Mouse (Mus musculus) heart, adult 18-20 months (tissue): Measurements from ENCODE around the gene 2010111I01Rik. TPM values are rescaled to one million over a fixed set of nuclear protein-coding genes. Genes with fewer than 3 reads are reported as not detected.

Source experiments
- DNase-seq, 2 experiments: peaks; one replicate each; pipeline ENCODE4 v3.0.0; 2021 to 2022; ENCODE audit warnings: mixed read lengths in 1 of 2
- total RNA-seq, 2 experiments: library from RNA; stranded (reverse); gene quantifications; 2 replicates each; pipeline ENCODE4 v1.2.3; 2021

The 2010111I01Rik gene
- total RNA-seq, 2 experiments from 2014 or later = 82.0 to 84.9 TPM

DNA sequence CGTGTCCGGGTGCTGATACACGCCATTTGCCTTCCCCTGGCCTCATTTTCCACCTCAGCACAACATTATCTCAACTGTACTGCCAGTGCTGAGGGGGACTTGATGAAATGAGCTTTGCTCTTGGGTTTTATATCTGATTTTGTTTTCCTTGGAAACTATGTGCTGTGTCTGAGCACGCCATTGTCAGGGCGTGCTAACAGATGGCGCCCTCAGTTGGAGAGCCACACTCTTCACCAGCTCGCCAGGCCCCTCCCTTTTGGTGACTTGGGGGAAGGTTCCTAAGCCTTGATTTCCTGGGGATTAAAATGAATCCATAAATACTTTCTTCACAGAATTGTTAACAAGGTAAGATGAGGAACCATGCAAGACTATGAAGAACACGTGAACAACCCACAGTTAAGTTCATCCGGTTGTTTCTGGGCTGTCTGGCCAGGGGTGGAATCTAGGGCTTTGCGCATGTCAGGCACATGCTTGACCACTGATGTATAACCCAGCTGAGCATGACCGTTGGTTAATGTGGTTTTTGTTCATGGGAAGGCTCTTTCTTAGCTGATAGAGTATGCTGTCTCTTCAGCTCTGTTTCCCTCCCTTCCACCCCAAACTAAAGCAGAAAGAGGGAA lies 321.9 kb downstream of the 2010111I01Rik start:
- no peak for DNase-seq

DNA sequence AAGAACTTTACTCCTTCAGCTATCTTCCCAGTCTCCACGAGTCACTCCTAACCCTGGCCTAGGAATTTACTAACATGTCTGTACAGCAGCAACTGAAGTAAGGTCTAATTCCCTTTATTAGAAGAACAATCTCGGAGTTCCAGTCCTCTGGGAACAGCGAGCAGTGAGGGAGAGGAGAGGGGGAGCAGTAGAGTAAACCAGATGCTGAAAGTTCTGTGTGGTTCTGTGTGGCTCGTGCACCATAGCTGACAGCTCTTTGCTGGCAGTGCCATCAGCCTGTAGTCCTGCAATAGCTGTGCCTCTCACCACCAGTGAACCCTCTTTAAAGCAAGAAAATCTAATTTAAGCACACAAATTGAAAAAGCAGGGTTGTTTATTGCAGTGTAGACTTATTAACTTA lies 324.5 kb downstream of the 2010111I01Rik start:
- DNase-seq = no peak

- DNase-seq = no peak
These were observed 325.0 kb downstream of the 2010111I01Rik start for GRCm38 (mm10) chr13:63289687-63290086.

DNA sequence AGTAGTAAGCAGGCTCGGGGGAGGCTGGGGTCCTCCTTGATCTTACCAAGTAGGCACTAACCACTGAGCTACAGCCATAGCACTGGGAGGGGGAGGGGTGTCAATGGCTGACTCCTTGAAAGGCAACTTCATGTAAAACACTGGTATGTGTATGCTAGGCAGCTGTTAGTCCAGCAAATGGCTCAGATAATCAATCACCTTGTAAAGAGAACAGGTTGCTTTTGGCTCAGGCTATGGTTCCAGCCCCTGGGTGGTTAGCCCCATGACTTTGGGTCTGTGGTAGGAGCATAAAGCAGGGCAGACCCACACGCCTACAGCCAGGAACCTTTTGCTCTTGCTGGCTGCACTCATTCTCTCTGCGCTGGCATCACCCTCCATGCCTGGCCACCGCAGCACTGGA lies 325.4 kb downstream of the 2010111I01Rik start:
- no peak for DNase-seq

DNA sequence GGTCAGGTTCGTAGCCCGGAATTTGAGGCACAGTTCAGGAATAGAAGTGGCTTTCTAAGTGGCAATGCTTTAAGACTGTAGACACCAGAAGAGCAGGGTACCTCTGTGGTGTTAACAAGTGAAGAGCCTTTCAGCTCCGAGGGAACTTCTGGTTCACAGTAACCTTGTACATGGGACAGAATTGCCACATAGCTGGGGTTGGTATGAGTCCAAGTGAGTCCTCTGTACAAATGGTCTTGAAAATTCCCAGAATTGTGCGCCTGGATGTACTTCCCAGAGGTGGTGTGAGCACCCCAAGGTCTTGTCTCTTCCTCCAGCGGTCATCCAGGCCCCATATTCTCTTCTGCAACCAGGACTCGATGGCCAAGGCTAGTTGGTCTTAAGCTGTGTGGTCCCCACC lies 326.3 kb downstream of the 2010111I01Rik start:
- DNase-seq = no peak

DNA sequence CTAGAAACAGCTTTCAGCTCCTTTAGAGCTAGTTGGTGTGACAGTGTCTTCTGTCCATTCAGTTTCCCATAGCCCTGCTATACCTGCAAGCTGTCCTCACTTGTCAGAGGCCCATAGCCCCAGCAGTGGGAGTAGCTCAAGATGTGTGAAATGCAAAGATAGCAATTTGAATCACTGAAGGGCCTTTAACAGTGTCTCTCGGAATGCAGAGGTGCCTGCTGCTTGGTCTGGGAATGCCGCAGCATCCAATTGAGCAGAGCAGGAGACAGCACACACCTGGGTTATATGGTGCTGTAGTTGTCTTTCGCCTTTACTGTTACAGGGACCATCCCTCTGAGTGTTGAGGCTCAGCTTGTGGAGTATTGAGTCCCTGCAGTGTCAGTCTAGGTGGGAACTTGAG lies 329.0 kb downstream of the 2010111I01Rik start:
- DNase-seq = no peak

DNA sequence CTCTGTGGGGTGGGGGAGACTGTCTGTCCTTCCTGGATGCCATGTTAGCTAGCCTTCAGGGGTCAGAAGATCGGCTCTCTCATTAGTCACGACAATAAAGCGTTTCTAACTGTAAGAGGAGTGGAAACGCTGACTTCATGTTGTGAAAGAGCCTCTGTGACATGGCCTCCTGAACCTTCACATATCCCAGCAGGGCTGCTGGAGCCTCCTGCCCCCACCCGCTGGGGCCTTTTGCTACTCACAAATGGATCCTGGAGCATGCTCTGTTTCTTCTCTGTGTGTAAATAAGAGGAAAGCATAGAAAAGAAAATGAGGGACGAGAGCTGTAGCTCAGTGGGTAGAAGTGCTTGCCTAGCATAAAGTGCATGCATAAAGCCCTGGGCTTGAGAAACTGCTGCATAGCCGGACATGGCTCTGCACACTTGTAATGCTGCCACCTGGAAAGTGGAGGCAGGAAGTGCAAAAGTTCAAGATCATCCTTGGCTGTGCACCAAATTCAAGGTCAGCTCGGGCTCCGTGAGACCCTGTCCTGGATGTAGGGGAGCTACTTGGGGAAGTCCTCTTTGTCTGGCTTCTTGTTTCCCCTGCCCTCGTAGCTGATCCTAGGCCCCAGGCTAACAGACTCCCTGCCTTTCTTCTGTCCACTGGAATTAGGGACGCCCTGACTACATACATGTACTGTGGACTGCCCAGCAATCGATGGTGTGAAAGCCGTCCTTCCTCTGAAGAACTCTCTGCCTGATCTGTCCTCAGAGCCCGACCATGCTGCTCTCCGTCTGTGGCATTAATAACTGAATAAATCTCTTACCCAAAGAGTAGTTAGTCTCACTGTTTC lies 329.9 kb downstream of the 2010111I01Rik start:
- DNase-seq = peak; percentile 64 to 67

DNA sequence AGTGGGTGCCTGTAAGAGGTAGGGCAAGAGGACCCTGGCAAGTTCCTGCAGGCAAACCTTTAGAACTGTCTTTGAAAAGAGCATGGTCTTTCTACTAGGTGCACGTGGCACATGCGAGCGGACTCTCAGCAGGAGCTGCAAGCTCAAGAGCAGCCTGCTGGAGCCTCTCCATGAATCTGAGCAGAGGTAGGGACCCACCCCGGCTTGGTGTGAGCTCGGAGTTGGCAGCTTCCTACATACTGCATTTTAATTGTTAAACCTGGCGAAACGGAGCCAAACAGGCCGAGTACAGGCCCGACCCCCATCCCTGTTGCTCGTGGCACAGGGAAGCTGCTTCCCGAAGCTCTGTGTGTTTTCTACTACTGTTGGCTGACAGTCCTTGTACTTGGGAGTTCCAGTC lies 331.6 kb downstream of the 2010111I01Rik start:
- no peak for DNase-seq

DNA sequence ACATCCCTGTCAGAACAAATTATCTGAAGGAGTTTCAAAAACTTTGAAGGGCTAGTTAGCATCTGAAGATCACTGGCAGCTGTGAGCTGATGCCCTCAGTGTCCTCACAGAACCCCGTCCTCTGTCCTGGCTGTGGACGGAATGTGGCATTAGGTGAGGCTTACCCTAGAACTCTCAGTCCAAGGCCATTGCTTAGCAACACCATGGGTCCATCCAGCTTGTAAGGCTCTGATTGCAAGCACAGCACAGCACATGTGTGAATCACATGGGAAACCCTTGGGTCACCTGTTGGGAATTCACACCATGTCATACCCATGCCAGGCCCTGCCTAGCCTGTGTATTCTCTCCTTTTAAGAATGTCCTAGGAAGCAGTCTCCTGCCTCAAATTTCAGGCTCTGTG lies 332.3 kb downstream of the 2010111I01Rik start:
- DNase-seq = no peak

GRCm38 (mm10) chr13:63297933-63298332 lies 333.2 kb downstream of the 2010111I01Rik start:
- no peak for DNase-seq

- no peak for DNase-seq
These were observed 334.2 kb downstream of the 2010111I01Rik start for GRCm38 (mm10) chr13:63298931-63299330.

GRCm38 (mm10) chr13:63300929-63301328 lies 336.2 kb downstream of the 2010111I01Rik start:
- peak; percentile 59 to 66 for DNase-seq

DNA sequence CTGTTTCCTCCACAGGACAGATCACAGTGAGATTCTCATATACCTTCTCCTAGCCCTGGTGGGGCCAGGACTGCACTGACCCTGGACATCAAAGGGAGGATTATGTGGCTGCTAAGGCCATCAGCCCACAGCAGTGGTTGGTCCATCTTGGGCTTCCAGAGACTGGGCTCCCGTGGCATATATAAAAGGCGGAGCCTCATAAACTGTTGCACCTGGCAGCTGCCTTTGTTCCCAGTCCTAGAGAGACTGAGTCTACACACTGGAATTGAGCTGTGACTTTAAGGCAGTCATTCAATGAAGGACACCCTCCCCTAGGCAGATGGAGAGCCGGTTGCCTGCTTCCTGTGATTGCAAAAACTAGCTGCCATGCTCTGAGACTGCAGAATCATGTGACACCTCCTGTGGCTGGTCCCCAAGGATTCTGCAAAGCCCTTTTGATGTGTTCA lies 337.1 kb downstream of the 2010111I01Rik start:
- no peak for DNase-seq

- DNase-seq = no peak
These were observed 337.7 kb downstream of the 2010111I01Rik start for GRCm38 (mm10) chr13:63302381-63302780.

- peak; percentile 68 to 75 for DNase-seq
These were observed 339.6 kb downstream of the 2010111I01Rik start for GRCm38 (mm10) chr13:63304124-63304792.

DNA sequence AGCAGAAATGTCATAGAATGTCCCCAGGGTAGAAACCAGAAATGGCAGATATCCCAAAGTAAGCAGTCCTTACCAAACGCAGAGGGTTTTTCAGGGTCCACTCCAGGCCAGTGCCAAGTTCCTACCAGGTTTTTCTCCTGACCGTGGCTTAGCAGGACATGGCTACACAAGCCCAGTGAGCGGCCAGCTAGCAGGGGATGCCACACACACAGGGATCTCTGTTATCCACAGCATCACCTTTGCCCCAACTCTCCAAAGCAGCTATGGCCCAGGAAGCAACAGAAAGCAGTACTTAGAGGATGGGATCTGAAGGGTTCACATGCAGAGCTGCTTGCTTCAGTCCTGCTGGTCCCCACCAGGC lies 340.1 kb downstream of the 2010111I01Rik start:
- no peak for DNase-seq

GRCm38 (mm10) chr13:63305160-63306011 lies 340.7 kb downstream of the 2010111I01Rik start:
- peak; percentile 55 to 56 for DNase-seq

DNA sequence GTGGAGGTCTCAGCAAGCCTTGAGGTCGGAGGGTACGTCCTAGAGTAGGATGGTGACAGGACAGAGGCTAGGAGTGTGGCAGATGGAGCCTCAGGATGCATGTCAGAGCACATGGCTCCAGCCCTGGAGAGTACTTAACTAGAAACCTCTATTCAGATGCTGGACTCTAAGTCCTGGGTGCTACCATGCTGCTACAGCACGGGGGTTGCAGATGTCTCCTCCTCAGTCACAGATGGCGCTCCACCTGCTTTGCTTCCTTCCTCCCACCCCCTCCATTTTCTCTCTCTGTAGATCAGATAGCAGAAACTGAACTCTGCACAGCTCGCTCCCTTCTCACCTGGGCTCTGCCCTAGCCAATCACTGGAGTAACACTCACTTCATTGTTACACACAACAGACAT lies 342.1 kb downstream of the 2010111I01Rik start:
- DNase-seq = no peak

- no peak for DNase-seq
These were observed 344.9 kb downstream of the 2010111I01Rik start for GRCm38 (mm10) chr13:63309563-63309962.

GRCm38 (mm10) chr13:63311156-63311555 lies 346.5 kb downstream of the 2010111I01Rik start:
- no peak for DNase-seq

DNA sequence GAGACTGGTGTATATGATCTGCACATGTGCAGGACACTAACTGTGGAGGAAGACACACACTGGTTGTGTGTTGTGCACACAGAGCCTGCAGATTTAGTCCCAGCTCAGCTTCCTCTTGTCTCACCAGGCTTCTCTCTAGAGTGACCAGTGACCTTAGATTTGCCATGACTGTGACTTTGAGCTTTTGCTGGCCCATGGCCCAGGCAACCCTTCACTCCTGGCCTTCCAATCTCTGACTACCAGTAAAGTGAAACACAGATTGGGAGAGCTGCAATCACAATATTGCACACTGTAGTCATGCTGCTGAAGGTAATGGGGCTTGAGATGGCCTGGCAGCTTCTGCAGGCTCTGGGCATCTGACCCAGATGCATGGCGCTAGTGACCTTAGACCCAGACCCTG lies 348.6 kb downstream of the 2010111I01Rik start:
- DNase-seq = peak; percentile 66 to 67
